Mouse (Mus musculus) limb, embryonic 14.5 days (tissue): ENCODE measurements at regions not wholly inside any gene's neighbourhood (a gene's known extent, or its start where the extent isn't known, plus 50 kb on each side); places are given as distances from the start of the nearest gene placed in this dataset.

Source experiments
- ATAC-seq: fragments of 200-750 bp; cut with Nextera tagmentation; 2 replicates; pipeline ENCODE4 v1.8.0; 2017; ENCODE audit warnings: low read depth, moderate number of reproducible peaks, moderate TSS enrichment; ENCODE audit not compliant: low FRiP score
- DNase-seq: peaks from one replicate; pipeline ENCODE4 v3.0.0-alpha.2; 2015; ENCODE audit warnings: low spot score
- H3K27ac ChIP-seq: fragments of 300-500 bp; sonication (generic); replicated peaks from 2 replicates; pipeline ENCODE4 v1.5.1; 2014; ENCODE audit warnings: low read depth, mild to moderate bottlenecking, low read length, moderate library complexity, mixed read lengths
- H3K27me3 ChIP-seq: fragments of 300-500 bp; sonication (generic); 2 replicates; pipeline ENCODE4 v1.6.1; 2014; ENCODE audit warnings: low read length, mixed read lengths; ENCODE audit not compliant: control insufficient read depth, insufficient read depth
- H3K36me3 ChIP-seq: fragments of 300-500 bp; sonication (generic); 2 replicates; pipeline ENCODE4 v1.6.1; 2014; ENCODE audit warnings: mild to moderate bottlenecking, low read length, moderate library complexity, mixed read lengths; ENCODE audit not compliant: control insufficient read depth, insufficient read depth
- H3K4me1 ChIP-seq: fragments of 300-500 bp; sonication (generic); 2 replicates; pipeline ENCODE4 v1.6.1; 2014; ENCODE audit warnings: antibody characterized with exemption, low read length, mixed read lengths; ENCODE audit not compliant: control insufficient read depth, insufficient read depth
- H3K4me2 ChIP-seq: fragments of 300-500 bp; sonication (generic); replicated peaks from 2 replicates; pipeline ENCODE4 v1.6.1; 2014; ENCODE audit warnings: low read depth, mild to moderate bottlenecking, low read length, moderate library complexity; ENCODE audit not compliant: severe bottlenecking
- H3K4me3 ChIP-seq: fragments of 300-500 bp; sonication (generic); replicated peaks from 2 replicates; pipeline ENCODE4 v1.5.1; 2014; ENCODE audit warnings: low read length
- H3K9ac ChIP-seq: fragments of 300-500 bp; sonication (generic); 2 replicates; pipeline ENCODE4 v1.6.1; 2014; ENCODE audit warnings: mild to moderate bottlenecking, low read depth, low read length, moderate library complexity; ENCODE audit not compliant: severe bottlenecking
- H3K9me3 ChIP-seq: fragments of 300-500 bp; sonication (generic); 2 replicates; pipeline ENCODE4 v1.6.1; 2016; ENCODE audit warnings: low read length; ENCODE audit not compliant: control insufficient read depth
- POLR2A ChIP-seq: fragments of 200-500 bp; IDR thresholded peaks from 2 replicates; pipeline ENCODE4 v1.8.0; 2012; ENCODE audit warnings: inconsistent platforms, mild to moderate bottlenecking, moderate library complexity, borderline replicate concordance; ENCODE audit not compliant: insufficient read depth, insufficient read length; ENCODE audit errors: extremely low read depth
- WGBS: fragments of 180-500 bp; shearing (Covaris S2); extraction: QIAGEN DNeasy Blood & Tissue Kit; methylation state at CpG from one replicate; pipeline ENCODE4 v1.1.7; 2014; 5-methylcytosine and 5-hydroxymethylcytosine counted together

DNA sequence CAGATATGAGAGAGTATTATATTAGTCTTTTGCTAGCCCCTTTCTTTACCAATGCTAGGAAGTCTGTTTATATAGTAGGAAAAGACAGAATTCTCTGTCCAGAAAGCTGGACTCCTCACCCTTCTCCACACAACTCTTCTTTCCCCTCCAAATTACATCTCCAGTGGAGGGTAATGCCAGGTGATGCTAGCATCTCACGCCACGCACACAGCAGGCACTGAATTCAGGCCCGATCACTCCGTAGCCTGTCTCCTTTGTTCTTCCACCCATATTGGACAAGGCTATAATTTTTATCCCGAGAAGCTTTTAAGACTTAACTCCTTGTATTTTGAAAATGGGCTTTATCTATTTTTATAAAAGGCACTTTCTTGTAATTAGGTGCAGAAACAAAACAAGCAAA, 73.0 kb upstream of the Ppara start:
- 92% methylated on average over 5 of the region's 5 CpGs for WGBS
- Histone ChIP-seq H3K4me3 (no peak overlapping the region), H3K9me3 (no peaks in the 10 kb centered on the region), H3K4me1 (0 out of 2 replicates have a peak, but pooled peaks cover 2% of the 10 kb centered on the region), H3K9ac (no peak overlapping the region), H3K36me3 (peaks cover 18% of the 10 kb centered on the region; the same call in 1 of the 2 replicates), H3K4me2 (no peak overlapping the region), H3K27ac (no peak overlapping the region), H3K27me3 (peaks cover 16% of the 10 kb centered on the region)
- TF ChIP-seq POLR2A, result no peak
- ATAC-seq (no peak), DNase-seq (no peak)

DNA sequence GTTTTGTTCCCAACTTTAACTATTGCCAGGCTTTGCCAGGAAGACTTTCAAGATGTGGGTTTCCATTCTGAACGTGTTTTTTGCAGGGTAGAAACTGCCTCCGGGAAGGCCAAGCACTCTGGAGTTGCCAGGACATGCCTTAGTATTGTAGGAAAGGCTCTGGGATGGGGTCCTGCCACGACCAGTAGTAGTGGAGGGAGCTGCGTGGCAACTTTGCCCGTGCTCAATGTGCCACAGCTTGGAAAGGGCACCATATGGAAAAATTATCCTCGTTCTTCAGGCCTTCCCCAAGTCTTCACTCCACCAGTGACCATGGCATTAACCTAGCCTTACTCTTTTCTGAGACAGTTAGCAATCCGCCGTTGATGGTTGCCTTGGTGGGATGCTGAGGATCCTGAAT, 72.5 kb upstream of the Ppara start:
- H3K4me1 ChIP-seq, result 0 out of 2 replicates have a peak, but pooled peaks cover 2% of the 10 kb centered on the region
- H3K9me3 ChIP-seq, result no peaks in the 10 kb centered on the region
- H3K4me3 ChIP-seq, result no peak overlapping the region
- H3K27ac ChIP-seq, result no peak overlapping the region
- WGBS, result 85% methylated on average over 8 of the region's 8 CpGs
- no peak for DNase-seq
- no peak overlapping the region for H3K4me2 ChIP-seq
- no peak overlapping the region for H3K9ac ChIP-seq
- ATAC-seq, result no peak
- peaks cover 16% of the 10 kb centered on the region for H3K27me3 ChIP-seq
- peaks cover 17% of the 10 kb centered on the region; the same call in 1 of the 2 replicates for H3K36me3 ChIP-seq
- no peak for TF ChIP-seq POLR2A

DNA sequence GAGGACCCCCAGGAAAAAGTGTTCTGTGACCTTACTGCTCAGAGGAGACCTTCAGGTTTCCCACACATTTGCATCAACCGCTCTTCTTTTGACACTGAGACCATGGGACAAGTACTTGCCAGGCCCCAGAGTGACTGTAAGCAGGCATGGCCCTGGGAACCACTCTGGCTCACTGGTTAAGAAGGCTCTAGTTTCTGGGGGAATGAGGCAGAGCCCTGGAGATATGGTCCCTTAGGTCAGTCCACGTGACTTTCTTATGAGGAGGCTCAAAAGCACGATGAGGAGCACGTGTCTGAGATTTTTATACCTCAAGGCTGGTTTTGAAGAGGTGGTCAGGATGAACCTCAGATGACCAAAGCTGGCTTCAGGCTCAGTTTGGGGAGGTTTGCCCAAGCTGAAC, 72.1 kb upstream of the Ppara start:
- DNase-seq, result no peak
- no peak overlapping the region for H3K4me2 ChIP-seq
- no peak overlapping the region for H3K4me3 ChIP-seq
- H3K36me3 ChIP-seq, result peaks cover 13% of the 10 kb centered on the region; the same call in 1 of the 2 replicates
- peaks cover 16% of the 10 kb centered on the region for H3K27me3 ChIP-seq
- no peak overlapping the region for H3K9ac ChIP-seq
- H3K27ac ChIP-seq, result no peak overlapping the region
- H3K9me3 ChIP-seq, result no peaks in the 10 kb centered on the region
- WGBS, result 81% methylated on average over 4 of the region's 4 CpGs
- H3K4me1 ChIP-seq, result 0 out of 2 replicates have a peak, but pooled peaks cover 2% of the 10 kb centered on the region
- ATAC-seq, result no peak
- TF ChIP-seq POLR2A, result no peak

DNA sequence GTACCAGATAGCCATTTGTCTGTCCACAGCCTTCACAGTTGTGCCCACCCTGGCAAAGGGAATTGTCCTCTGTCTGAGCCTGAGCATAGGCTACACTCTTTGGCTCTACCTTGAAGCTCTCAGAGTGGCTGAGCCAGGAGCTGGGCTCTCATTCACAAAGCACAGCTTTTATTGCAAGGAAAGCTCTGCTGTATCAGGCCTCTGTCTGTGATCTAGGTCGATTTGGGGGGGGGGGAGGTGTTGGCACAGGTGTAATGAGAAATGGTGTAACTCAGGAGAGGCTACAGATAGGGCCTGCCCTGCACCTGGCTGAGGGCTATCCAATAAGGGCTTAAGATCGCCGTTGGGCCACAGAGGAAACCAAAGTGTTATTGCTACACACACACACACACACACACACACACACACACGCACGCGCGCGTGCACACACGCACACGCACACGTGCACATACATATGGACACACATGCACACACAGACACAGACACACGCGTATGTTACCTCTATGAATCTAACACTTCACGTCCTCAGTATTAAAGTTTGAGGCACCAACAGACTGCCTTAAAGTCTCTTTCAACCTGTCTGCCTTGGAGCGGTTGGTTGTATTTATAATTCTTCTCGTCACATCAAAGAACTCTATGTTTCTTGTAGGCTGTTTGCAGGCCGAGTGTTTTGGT, 70.9 kb upstream of the Ppara start:
- Histone ChIP-seq H3K27me3 (peaks cover 18% of the 10 kb centered on the region), H3K4me3 (no peak overlapping the region), H3K4me1 (peaks cover 6% of the 10 kb centered on the region; the same call in 1 of the 2 replicates), H3K9me3 (no peaks in the 10 kb centered on the region), H3K27ac (no peak overlapping the region), H3K36me3 (peaks cover 11% of the 10 kb centered on the region; the same call in 1 of the 2 replicates), H3K4me2 (no peak overlapping the region), H3K9ac (no peak overlapping the region)
- whole genome bisulfite sequencing, result 80% methylated on average over 17 of the region's 17 CpGs
- no peak for TF ChIP-seq POLR2A
- ATAC-seq (no peak), DNase-seq (no peak)

DNA sequence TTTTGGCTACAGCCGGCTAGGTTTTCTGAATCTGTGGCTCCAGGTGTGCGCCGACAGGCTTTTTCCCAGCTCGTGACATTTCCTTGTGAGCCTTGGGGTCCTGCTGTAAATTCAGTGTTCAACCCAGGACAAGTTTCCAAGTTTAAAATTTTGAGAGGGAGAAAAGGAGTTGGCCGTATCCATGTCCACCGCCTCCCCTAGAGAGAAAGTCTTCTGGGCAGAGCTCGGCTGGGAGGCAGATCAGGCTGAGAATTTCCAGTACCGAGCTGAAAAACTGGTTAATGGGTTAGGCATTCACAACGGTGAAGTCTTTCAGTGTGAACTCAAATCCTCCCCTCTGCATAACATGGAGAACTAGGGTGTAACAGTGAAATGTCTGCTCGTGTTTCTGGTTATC, 70.4 kb upstream of the Ppara start:
- Histone ChIP-seq H3K9ac (no peak overlapping the region), H3K4me3 (no peak overlapping the region), H3K27ac (no peak overlapping the region; the same call in 1 of the 2 replicates), H3K36me3 (peaks cover 7% of the 10 kb centered on the region; the same call in 1 of the 2 replicates), H3K27me3 (peaks cover 18% of the 10 kb centered on the region), H3K9me3 (no peaks in the 10 kb centered on the region), H3K4me2 (no peak overlapping the region), H3K4me1 (peaks cover 10% of the 10 kb centered on the region)
- no peak for DNase-seq
- ATAC-seq, result no peak
- TF ChIP-seq POLR2A, result no peak
- WGBS, result 74% methylated on average over 10 of the region's 10 CpGs
